Mouse (Mus musculus) bone marrow macrophage, adult 2 months (primary cell): Measurements from ENCODE around the gene Bcl2. TPM values are rescaled to one million over a fixed set of nuclear protein-coding genes. Genes with fewer than 3 reads are reported as not detected.
A peak's percentile ranks its signal among the peaks of the same experiment; 100 is the strongest.

Experiments
- H3K27ac ChIP-seq: 2 replicates; pipeline ENCODE4 v1.5.1; 2012; ENCODE audit warnings: low read depth, low read length; ENCODE audit not compliant: insufficient read depth
- H3K4me1 ChIP-seq: 2 replicates; pipeline ENCODE4 v1.6.1; 2012; ENCODE audit warnings: low read length; ENCODE audit not compliant: control insufficient read depth, insufficient read depth
- H3K4me3 ChIP-seq: 2 replicates; pipeline ENCODE4 v1.5.1; 2012; ENCODE audit warnings: mild to moderate bottlenecking, low read length, moderate library complexity; ENCODE audit not compliant: insufficient read depth
- CTCF ChIP-seq: IDR thresholded peaks from 2 replicates; pipeline ENCODE4 v1.5.1; 2012; ENCODE audit warnings: low read depth, mild to moderate bottlenecking, low read length, moderate library complexity
- POLR2A ChIP-seq: IDR thresholded peaks from 2 replicates; pipeline ENCODE4 v1.6.1; 2012; ENCODE audit warnings: mild to moderate bottlenecking, low read depth, low read length, borderline replicate concordance
- polyA plus RNA-seq: library from polyadenylated mRNA; stranded (reverse); fragments of >200 nt; gene quantifications from 2 replicates; pipeline ENCODE4 v1.2.4, GENCODE M21; 2012; ENCODE audit not compliant: missing spikeins, insufficient read depth, insufficient read length

Gene Bcl2
- polyA plus RNA-seq, 1 experiment, result 1.2 TPM

DNA sequence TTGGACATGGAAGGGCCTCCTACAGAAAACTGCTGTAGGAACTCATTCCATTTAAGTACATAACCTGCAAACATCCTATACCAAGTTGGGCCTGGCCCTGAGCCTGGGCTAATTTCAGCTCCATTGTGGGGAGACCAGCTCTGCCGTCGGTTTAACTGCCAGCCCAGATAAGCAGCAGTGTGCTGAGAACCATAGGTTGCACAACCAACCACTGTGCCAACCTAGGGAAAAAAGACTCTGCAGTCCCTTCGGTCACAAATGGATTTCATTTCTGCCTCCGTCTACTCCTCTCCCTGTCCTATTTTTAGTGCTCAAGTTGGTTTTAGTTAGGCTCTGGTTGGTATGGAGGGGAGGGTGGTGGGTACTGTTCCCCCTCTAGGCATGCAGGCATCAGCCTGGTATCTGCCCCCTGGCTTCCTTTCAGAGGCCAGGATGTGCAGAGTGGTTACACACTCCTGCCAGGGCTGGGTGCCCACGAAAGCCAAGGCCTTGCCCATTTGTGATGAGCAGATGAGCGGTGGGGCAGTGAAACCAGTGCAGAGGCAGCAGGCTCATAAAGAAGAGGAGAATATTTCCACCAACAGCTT lies 196.4 kb downstream of the Bcl2 start:
- TF ChIP-seq CTCF, result no peak
- no peak for TF ChIP-seq POLR2A
- Histone ChIP-seq H3K27ac (no peak overlapping the region), H3K4me1 (peaks cover 3% of the 10 kb centered on the region), H3K4me3 (no peak overlapping the region)

GRCm38 (mm10) chr1:106517099-106517498 lies 197.0 kb downstream of the Bcl2 start:
- peaks cover 3% of the 10 kb centered on the region for H3K4me1 ChIP-seq
- TF ChIP-seq CTCF (no peak), POLR2A (no peak)
- H3K4me3 ChIP-seq, result no peak overlapping the region
- no peak overlapping the region for H3K27ac ChIP-seq

DNA sequence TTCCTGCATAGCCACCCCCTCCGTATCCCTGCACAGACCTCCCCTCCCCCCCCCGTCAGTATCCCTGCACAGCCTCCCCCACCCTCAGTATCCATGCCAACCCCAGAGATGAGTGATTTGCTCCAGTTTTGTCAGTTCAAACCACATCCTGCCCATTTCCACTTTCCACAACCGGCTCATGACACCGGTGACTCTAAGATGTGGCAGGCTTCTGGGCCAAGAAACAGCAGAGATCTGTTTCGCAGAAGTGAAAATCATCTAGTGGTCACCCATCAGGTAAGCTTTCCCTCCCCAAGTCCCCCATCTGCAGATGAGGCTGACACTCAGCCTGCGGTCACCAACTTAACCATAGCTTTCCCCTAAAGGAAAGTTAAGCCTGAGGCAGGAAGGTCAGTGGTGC lies 198.5 kb downstream of the Bcl2 start:
- H3K4me3 ChIP-seq, result no peak overlapping the region
- H3K4me1 ChIP-seq, result peaks cover 3% of the 10 kb centered on the region
- no peak overlapping the region for H3K27ac ChIP-seq
- TF ChIP-seq CTCF (no peak), POLR2A (no peak)

DNA sequence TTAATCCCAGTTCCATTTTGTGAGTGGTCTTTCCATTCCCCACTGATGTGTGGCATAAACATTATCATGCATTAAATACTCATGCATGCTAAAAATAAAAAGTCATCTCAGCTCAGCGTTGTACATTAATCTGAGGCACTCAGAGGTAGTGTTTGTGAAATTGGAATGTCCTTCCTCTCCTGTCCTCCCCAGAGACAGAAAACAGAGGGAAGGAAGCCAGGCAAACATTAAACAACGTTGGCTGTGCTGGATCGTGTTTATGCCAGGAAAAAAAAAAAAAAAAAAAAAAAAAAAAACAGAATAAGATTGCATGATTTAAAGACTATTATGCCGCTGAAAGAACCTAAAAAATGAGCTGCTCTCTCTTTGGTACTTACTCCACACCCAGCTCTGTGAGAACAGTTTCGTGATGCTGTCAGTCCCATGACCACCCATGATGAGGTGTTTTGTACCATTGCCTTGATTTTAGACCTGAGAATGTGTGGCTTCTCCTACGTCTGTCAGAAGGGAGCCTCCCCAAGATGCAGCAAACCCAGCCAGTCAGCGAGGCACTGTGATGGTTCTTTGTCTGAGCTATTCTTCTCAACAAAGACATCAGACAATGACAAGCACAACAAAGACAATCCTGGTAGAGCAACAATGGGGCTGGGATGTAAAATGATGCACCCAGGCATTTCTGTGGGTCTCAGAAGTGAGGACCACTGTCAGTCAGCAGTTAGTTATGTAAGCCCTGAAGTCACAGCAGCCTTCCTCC lies 200.0 kb downstream of the Bcl2 start:
- H3K4me1 ChIP-seq, result no peaks in the 10 kb centered on the region
- H3K27ac ChIP-seq, result no peak overlapping the region
- TF ChIP-seq CTCF, result no peak
- TF ChIP-seq POLR2A, result no peak
- H3K4me3 ChIP-seq, result no peak overlapping the region

GRCm38 (mm10) chr1:106513481-106513880 lies 200.6 kb downstream of the Bcl2 start:
- no peak overlapping the region for H3K27ac ChIP-seq
- H3K4me1 ChIP-seq, result no peaks in the 10 kb centered on the region
- H3K4me3 ChIP-seq, result no peak overlapping the region
- no peak for TF ChIP-seq POLR2A
- TF ChIP-seq CTCF, result no peak

GRCm38 (mm10) chr1:106511593-106511992 lies 202.5 kb downstream of the Bcl2 start:
- H3K4me3 ChIP-seq, result no peak overlapping the region
- peak; percentile 73 for TF ChIP-seq CTCF
- no peak for TF ChIP-seq POLR2A
- H3K4me1 ChIP-seq, result no peaks in the 10 kb centered on the region
- no peak overlapping the region for H3K27ac ChIP-seq

GRCm38 (mm10) chr1:106507556-106507955 lies 206.5 kb downstream of the Bcl2 start:
- TF ChIP-seq CTCF (no peak), POLR2A (no peak)
- Histone ChIP-seq H3K27ac (no peak overlapping the region), H3K4me3 (no peak overlapping the region), H3K4me1 (no peaks in the 10 kb centered on the region)

DNA sequence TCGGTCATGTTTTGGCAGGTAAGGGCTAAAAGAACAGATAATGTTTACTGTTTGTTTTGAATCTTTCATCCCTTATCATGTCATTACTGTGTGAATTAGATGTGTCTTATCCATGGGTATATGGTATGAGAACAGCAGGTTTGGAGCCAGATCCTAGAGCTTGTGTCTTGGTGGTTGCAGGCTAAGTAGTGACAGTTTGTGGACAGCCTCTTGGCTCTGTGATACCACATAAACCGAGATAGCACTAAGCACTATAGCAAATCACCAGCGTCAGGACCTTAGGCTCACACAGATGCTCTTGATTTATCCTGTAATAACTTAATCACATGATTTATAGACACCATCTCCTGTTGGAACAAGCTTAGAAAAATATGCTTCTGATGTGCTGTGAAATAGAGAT lies 210.2 kb downstream of the Bcl2 start:
- no peak for TF ChIP-seq CTCF
- no peak for TF ChIP-seq POLR2A
- Histone ChIP-seq H3K4me3 (no peak overlapping the region), H3K27ac (no peak overlapping the region), H3K4me1 (no peaks in the 10 kb centered on the region)

GRCm38 (mm10) chr1:106503407-106503806 lies 210.7 kb downstream of the Bcl2 start:
- H3K4me1 ChIP-seq, result no peaks in the 10 kb centered on the region
- H3K4me3 ChIP-seq, result no peak overlapping the region
- TF ChIP-seq POLR2A, result no peak
- no peak for TF ChIP-seq CTCF
- no peak overlapping the region for H3K27ac ChIP-seq

DNA sequence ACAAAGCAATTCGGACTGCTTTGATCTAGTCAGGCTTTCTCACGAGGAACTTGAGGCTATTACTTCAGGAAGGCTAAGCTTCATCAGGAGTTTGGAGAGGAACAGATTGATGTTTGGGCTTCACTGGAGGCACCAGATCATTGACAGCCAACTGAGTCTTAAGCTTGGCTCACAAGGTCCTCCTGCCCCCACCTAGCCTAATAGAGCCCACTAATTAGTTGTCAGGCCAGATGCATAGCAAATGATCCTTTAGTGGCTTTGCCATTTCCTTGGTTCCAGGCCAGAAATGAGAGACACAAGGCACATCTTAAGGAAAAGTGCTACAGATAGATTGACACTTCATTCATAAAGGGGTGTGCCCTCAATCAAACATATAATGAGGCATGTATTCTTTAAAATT lies 216.1 kb downstream of the Bcl2 start:
- Histone ChIP-seq H3K4me1 (no peaks in the 10 kb centered on the region), H3K4me3 (no peak overlapping the region), H3K27ac (no peak overlapping the region)
- TF ChIP-seq CTCF, result no peak
- TF ChIP-seq POLR2A, result no peak

Other genes starting within 250 kb of the Bcl2 start
- 13.3 and 14.8 TPM in 2 replicates for gene Kdsr, start 45.5 kb upstream of the Bcl2 start, polyA plus RNA-seq
- gene Vps4b, start 82.5 kb upstream of the Bcl2 start, polyA plus RNA-seq, result 112 and 127 TPM in 2 replicates
- not detected in 2 replicates for gene Serpinb5, start 146.9 kb upstream of the Bcl2 start, polyA plus RNA-seq
- gene Serpinb12, start 220.2 kb upstream of the Bcl2 start, polyA plus RNA-seq, result 0.68 and 0.89 TPM in 2 replicates